Mouse (Mus musculus) midbrain, embryonic 10.5 days (tissue): ENCODE measurements at regions not wholly inside any gene's neighbourhood (a gene's known extent, or its start where the extent isn't known, plus 50 kb on each side); places are given as distances from the start of the nearest gene placed in this dataset.

Experiments
- DNase-seq: peaks from one replicate; pipeline ENCODE4 v3.0.0-alpha.2; 2017; ENCODE audit warnings: low spot score
- H3K27ac ChIP-seq: fragments of 300-500 bp; sonication (generic); replicated peaks from 2 replicates; pipeline ENCODE4 v1.5.1; 2016; ENCODE audit warnings: mild to moderate bottlenecking
- H3K27me3 ChIP-seq: fragments of 300-500 bp; sonication (generic); 2 replicates; pipeline ENCODE4 v1.6.1; 2016; ENCODE audit warnings: low read depth, mild to moderate bottlenecking; ENCODE audit not compliant: poor library complexity, severe bottlenecking
- H3K36me3 ChIP-seq: fragments of 300-500 bp; sonication (generic); 2 replicates; pipeline ENCODE4 v1.6.1; 2016; ENCODE audit warnings: mild to moderate bottlenecking, moderate library complexity
- H3K4me1 ChIP-seq: fragments of 300-500 bp; sonication (generic); 2 replicates; pipeline ENCODE4 v1.6.1; 2016
- H3K4me3 ChIP-seq: fragments of 300-500 bp; sonication (generic); 2 replicates; pipeline ENCODE4 v1.5.1; 2016; ENCODE audit warnings: mild to moderate bottlenecking, moderate library complexity
- H3K9me3 ChIP-seq: fragments of 300-500 bp; sonication (generic); replicated peaks from 2 replicates; pipeline ENCODE4 v1.6.1; 2016; ENCODE audit warnings: mild to moderate bottlenecking
- WGBS: fragments of 180-500 bp; shearing (Covaris S2); methylation state at CpG from one replicate; pipeline ENCODE4 v1.1.7; 2016; 5-methylcytosine and 5-hydroxymethylcytosine counted together

DNA sequence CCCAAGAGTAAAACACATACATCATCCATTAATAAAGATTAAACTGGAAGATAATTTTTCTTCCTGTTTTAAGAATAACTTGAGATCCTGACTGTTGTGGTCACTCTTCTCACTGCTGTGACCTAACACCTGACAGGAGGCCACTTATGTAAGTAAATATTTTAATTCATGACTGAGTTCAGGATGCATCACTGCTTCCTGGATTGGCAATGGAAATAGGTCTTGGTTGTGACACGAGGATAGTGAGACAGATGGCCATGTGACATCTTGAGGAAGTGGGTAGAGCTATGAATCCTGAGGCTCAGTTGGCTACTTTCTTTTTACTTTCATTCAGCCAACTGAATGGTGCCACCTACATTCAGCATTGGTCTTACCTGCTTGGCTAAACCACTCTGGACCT, 2649.8 kb upstream of the Gm7489 start:
- Histone ChIP-seq H3K36me3 (no peaks in the 10 kb centered on the region), H3K9me3 (no peaks in the 10 kb centered on the region), H3K4me1 (no peaks in the 10 kb centered on the region), H3K27ac (no peak overlapping the region), H3K27me3 (no peaks in the 10 kb centered on the region), H3K4me3 (no peak overlapping the region)
- 84% methylated on average over 1 of the region's 1 CpGs for WGBS
- DNase-seq, result no peak

DNA sequence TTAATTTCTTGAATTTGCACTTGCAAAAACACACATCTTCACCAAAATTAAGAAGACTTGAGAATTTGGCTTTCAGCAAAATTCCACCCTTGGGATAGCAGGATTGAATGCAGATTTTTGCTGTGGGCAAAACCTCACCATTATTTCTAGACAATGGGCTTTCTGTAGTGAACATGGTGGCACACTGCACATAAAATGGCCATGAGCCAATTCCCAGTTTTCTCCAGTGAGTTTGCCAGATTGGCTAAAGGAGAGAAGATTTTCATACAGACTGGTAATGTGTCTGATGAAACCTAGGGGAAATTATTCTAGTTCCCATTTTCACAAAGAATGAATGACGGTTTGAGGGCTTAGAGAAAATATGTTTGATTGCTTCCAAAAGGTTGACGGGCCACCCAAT, 2640.1 kb upstream of the Gm7489 start:
- Histone ChIP-seq H3K4me1 (no peaks in the 10 kb centered on the region), H3K27me3 (no peaks in the 10 kb centered on the region), H3K27ac (no peak overlapping the region), H3K4me3 (no peak overlapping the region), H3K36me3 (no peaks in the 10 kb centered on the region), H3K9me3 (no peaks in the 10 kb centered on the region)
- DNase-seq, result no peak
- 94% methylated on average over 2 of the region's 2 CpGs for WGBS

DNA sequence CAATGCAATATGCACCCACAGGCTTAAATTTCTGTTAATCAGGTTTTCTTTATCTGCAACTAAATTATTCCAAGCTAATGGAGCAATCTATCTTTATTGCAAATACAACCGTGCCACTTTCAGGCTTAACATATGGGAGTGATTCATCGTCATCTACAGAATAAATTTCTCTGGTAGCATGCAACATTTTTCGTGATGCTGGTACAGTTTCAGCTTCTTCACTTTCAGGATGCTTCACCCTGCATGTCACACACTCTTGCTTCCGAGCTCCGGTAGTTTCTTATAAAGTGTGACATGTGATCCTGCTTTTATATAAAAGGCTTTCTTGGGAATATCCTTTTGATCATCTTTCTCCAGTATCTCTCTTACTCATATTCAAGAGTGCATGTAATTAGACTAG, 2637.4 kb upstream of the Gm7489 start:
- Histone ChIP-seq H3K9me3 (no peaks in the 10 kb centered on the region), H3K27ac (no peak overlapping the region), H3K36me3 (no peaks in the 10 kb centered on the region), H3K27me3 (no peaks in the 10 kb centered on the region), H3K4me1 (no peaks in the 10 kb centered on the region), H3K4me3 (no peak overlapping the region)
- WGBS, result 92% methylated on average over 5 of the region's 5 CpGs
- no peak for DNase-seq

DNA sequence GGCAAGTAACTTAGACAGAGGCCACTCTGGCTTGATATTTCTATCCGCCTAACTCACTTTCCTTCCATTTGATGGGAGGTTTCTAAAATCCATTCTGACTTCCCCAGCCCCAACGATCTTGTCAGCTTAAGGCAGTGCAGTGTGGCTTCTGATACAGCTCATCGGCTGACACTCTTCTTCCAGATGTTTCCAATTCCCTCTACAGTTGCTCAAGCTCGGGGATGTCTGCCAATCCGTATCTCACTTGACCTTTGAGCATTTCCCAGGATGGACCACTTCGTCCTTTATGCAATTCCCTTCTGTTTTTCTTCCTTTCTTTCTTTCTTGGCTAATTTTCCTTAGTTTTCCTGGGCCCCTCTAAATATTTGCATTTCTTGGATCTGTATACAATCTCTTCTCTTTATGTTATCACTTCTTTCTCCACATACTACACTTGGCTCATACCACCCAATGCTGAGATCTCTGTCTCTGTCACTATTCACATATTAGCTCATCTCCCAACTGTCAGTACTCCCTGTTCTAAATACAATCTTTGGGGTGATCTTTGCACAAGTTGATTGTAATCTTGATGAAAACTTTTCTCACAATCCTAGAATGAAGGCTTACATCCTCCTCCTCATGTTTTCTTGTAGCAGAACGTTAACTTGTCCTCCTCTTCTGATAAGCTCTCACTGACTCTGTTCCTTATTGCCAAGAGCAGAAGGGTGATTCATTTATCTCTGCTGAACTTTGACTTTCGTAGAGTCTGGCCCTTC, 2636.5 kb upstream of the Gm7489 start:
- no peaks in the 10 kb centered on the region for H3K36me3 ChIP-seq
- DNase-seq, result no peak
- H3K27me3 ChIP-seq, result no peaks in the 10 kb centered on the region
- H3K9me3 ChIP-seq, result no peaks in the 10 kb centered on the region
- WGBS, result 81% methylated on average over 8 of the region's 8 CpGs
- H3K4me3 ChIP-seq, result no peak overlapping the region
- H3K27ac ChIP-seq, result no peak overlapping the region
- no peaks in the 10 kb centered on the region for H3K4me1 ChIP-seq

DNA sequence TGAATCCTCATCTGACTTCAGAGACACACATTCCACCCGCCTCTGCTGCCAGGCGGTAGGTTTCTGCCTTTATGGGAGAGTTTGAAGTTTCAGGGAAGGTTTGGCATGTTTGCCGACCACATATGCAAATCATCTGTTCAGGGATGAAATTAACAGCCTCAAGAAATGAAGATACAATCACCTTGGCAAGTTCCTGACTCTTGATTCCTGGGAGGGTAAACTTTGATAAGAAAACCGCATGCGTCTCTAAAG, 2636.0 kb upstream of the Gm7489 start:
- no peaks in the 10 kb centered on the region for H3K4me1 ChIP-seq
- WGBS, result 90% methylated on average over 5 of the region's 5 CpGs
- no peak for DNase-seq

DNA sequence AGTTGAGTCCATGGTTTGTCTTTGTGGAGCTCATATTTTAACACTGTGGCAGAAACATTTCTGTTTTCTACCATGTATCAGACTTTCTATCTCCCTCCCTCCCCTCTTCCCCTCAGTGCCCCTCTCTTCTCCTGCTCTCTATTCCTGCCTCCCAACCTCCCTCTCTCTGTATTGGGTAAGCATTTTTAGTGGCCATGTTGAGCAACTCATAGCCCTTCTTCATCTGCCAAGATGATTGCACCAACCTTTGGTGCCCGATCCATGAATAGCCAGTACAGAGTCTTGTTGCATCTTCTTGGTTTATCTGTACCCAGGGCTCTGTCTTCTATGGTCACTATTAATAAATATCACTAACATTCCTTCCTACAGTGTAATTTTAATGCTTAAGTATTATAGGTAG, 2630.6 kb upstream of the Gm7489 start:
- Histone ChIP-seq H3K9me3 (no peaks in the 10 kb centered on the region), H3K27ac (no peak overlapping the region), H3K36me3 (no peaks in the 10 kb centered on the region), H3K4me3 (no peak overlapping the region), H3K27me3 (no peaks in the 10 kb centered on the region), H3K4me1 (no peaks in the 10 kb centered on the region)
- no peak for DNase-seq
- WGBS, result 93% methylated on average over 1 of the region's 1 CpGs

More for the DNA sequence above, 2636.0 kb upstream of the Gm7489 start:
- H3K27me3 ChIP-seq, result no peaks in the 10 kb centered on the region
- H3K36me3 ChIP-seq, result no peaks in the 10 kb centered on the region
- no peak overlapping the region for H3K4me3 ChIP-seq
- H3K27ac ChIP-seq, result no peak overlapping the region
- H3K9me3 ChIP-seq, result no peaks in the 10 kb centered on the region

DNA sequence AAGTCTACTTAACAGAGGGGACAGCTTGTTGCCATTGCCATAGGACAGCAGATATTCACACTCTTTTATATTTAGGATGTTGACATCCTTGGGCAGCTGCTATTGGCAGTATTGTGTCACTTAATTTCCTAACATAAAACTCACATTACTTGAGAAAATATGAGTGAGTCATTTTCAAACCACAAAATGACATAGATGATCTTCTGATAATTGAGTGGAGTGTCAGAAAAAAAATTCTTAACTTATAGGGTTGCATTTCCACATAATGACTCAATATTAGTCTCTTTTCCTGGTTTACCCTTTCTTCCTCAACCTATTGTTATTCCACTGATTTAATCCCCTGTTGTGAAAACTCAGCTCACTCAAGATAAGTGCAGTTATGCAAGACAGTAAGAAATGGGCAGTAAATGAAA, 2629.5 kb upstream of the Gm7489 start:
- no peak overlapping the region for H3K4me3 ChIP-seq
- H3K9me3 ChIP-seq, result no peaks in the 10 kb centered on the region
- H3K4me1 ChIP-seq, result no peaks in the 10 kb centered on the region
- no peak for DNase-seq
- H3K27ac ChIP-seq, result no peak overlapping the region
- no peaks in the 10 kb centered on the region for H3K36me3 ChIP-seq
- H3K27me3 ChIP-seq, result no peaks in the 10 kb centered on the region

DNA sequence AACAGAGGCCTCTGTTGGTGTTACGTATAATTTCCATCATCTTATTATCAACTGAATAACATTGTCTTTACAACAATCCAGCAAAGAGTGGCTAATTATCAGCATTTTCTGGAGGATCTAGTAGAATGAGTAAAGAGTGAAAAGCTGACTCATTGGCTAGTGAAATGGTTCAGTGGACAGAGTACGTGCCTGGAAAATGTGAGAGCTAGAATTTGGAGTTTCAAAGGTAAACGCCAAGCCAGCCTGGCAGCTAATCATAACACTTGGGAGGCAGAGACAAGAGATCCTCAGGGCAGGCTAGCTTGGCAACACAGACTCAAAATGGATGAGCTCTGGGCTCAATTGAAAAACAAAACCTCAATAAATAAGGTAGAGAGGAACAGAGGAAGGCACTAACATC, 2628.0 kb upstream of the Gm7489 start:
- Histone ChIP-seq H3K4me3 (no peak overlapping the region), H3K9me3 (no peaks in the 10 kb centered on the region), H3K27ac (no peak overlapping the region), H3K27me3 (no peaks in the 10 kb centered on the region), H3K36me3 (no peaks in the 10 kb centered on the region), H3K4me1 (no peaks in the 10 kb centered on the region)
- DNase-seq, result no peak
- 91% methylated on average over 3 of the region's 3 CpGs for WGBS

DNA sequence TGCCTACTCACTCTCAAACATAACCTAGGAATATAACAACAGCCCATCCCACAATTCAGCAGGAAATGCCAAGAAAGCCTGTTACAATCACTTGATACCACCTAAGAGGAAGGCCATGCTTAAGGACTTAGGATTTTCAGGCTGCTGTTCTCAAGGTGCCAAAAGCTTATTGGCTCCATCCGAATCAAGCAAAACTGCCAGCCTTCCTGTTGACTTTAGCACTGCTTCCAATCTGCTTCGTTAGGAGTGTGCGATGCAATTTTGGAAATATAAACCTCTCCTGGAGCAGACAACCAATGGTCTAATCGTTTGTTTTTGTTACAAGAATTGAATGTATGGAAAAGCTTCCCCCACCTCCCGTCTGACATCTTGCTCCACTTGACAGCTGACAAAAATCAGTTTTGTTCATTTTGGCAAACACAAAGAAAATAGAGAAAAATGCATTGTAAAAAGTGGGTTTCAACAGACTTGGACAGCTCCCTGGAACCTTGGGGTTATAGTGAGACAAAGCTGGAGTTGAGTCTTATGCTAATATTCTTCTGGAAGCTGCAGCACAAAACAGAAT, 2620.0 kb upstream of the Gm7489 start:
- WGBS, result 77% methylated on average over 5 of the region's 5 CpGs
- H3K4me3 ChIP-seq, result no peak overlapping the region
- H3K36me3 ChIP-seq, result no peaks in the 10 kb centered on the region
- no peak overlapping the region for H3K27ac ChIP-seq
- DNase-seq, result no peak
- H3K27me3 ChIP-seq, result no peaks in the 10 kb centered on the region
- H3K4me1 ChIP-seq, result no peaks in the 10 kb centered on the region
- H3K9me3 ChIP-seq, result no peaks in the 10 kb centered on the region

DNA sequence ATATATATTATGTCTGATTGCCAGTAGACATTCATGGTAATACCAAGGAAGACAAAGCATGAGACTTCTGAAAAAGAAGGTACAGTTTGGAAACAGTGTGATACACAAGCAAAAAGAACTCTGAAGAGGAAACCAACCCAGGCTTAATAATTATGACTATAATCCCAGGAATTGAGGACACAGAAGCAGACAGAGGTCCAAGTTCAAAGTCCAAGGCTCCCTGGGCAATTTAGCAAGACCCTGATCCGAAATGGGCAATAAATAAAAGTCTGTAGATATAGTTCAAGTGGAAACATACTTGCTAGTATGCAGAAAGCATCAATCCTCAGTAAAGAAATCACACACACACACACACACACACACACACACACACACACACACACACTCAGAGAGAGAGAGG, 2618.7 kb upstream of the Gm7489 start:
- 60% methylated on average over 1 of the region's 1 CpGs for WGBS
- no peak for DNase-seq

DNA sequence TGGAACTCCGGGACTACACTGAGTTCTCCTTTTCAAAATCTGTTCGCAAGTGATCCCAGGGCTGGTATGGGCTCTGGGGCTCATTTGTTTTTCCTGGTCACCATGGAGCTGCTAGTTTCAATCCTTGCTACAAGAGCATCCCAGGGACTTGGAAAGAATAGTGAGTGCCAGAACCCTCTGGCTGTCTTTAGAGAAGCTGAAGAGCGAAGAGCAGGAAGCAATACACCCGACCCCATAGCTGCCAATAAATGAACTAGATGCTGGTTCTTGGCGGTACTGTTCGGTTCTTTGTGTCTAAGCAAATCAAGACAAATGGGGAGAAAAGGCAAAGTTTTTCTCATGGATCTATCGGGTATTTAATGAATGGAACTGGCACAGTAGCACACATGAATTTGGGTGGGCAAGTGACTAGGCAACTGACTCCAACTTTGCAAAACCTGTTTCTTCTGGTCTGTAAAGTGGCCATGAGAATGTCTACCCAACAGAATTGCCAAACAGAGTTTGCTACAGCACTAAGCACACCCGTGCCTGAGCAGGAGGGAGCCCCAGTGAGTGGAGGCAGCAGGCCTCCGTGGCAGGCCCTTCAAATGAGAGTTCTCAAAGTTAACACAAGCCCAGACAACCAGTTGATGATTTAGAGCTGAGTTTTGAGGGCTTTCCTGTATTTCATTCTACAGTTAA, 2612.9 kb upstream of the Gm7489 start:
- Histone ChIP-seq H3K36me3 (no peaks in the 10 kb centered on the region), H3K4me3 (no peak overlapping the region), H3K9me3 (no peaks in the 10 kb centered on the region), H3K4me1 (no peaks in the 10 kb centered on the region), H3K27me3 (no peaks in the 10 kb centered on the region), H3K27ac (no peak overlapping the region)
- WGBS, result 91% methylated on average over 9 of the region's 9 CpGs
- no peak for DNase-seq

More for the DNA sequence above, 2618.7 kb upstream of the Gm7489 start:
- no peaks in the 10 kb centered on the region for H3K36me3 ChIP-seq
- H3K27me3 ChIP-seq, result no peaks in the 10 kb centered on the region
- no peak overlapping the region for H3K27ac ChIP-seq
- no peaks in the 10 kb centered on the region for H3K4me1 ChIP-seq
- no peak overlapping the region for H3K4me3 ChIP-seq
- no peaks in the 10 kb centered on the region for H3K9me3 ChIP-seq

DNA sequence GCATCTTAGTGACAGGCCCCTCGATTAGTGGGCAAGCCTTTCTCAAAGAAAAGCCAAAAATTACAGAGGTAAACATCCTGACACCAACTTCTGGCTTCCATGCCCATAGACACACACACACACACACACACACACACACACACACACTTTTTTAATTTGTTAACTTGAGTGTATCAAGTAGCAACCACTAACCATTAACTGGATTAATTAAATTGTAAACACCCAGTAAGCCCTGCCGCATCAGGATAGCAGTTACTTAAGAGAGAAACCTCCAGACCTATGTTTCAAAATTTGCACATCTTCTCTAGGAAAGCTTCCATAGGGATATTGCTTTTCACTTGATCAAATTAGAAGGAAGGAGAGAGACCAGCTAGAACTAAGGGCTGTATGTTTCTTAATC, 2599.4 kb upstream of the Gm7489 start:
- Histone ChIP-seq H3K27ac (no peak overlapping the region), H3K27me3 (no peaks in the 10 kb centered on the region), H3K9me3 (no peaks in the 10 kb centered on the region), H3K36me3 (no peaks in the 10 kb centered on the region), H3K4me3 (no peak overlapping the region), H3K4me1 (peaks cover 7% of the 10 kb centered on the region; the same call in 1 of the 2 replicates)
- no peak for DNase-seq
- 77% methylated on average over 2 of the region's 2 CpGs for WGBS

DNA sequence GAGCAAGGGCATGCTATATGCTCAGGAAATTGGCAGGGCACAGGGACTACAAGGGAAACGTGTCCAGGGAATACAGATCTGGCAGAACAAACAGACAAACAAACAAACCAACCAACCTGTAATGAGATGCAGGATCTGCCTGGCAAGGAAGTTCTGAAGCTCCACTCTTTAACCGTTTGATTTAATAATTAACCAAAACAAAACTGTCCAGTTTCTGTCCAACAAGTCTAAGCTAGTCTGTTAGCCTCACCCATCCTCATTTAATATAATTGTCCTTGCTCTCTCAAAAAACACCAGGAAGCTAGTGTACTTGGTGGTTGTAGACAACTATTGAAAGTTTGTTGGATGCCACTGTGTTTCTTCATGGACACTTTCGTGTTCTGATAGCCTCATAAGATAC, 2598.4 kb upstream of the Gm7489 start:
- Histone ChIP-seq H3K27ac (no peak overlapping the region), H3K27me3 (no peaks in the 10 kb centered on the region), H3K36me3 (no peaks in the 10 kb centered on the region), H3K4me1 (peaks cover 7% of the 10 kb centered on the region; the same call in 1 of the 2 replicates), H3K4me3 (no peak overlapping the region), H3K9me3 (no peaks in the 10 kb centered on the region)
- 81% methylated on average over 3 of the region's 3 CpGs for WGBS
- DNase-seq, result no peak
